Mouse (Mus musculus) CH12.LX (cell line): Measurements from ENCODE around the gene Ubfd1. TPM values are rescaled to one million over a fixed set of nuclear protein-coding genes. Genes with fewer than 3 reads are reported as not detected.

Experiments
- DNase-seq: peaks from one replicate; pipeline ENCODE4 v3.0.0-alpha.2; 2013; ENCODE audit errors: extremely low read depth
- H3K27ac ChIP-seq: 2 replicates; pipeline ENCODE4 v1.5.1; 2012; ENCODE audit warnings: low read depth, mild to moderate bottlenecking, control low read depth, moderate library complexity; ENCODE audit not compliant: insufficient read depth
- H3K27me3 ChIP-seq: replicated peaks from 2 replicates; pipeline ENCODE3; 2012; ENCODE audit warnings: inconsistent platforms
- H3K36me3 ChIP-seq, 2 experiments: replicated peaks in 1 of 2; 2 replicates each; pipeline versions ENCODE3 to v1.6.1; 2012; ENCODE audit warnings: inconsistent platforms in 1 of 2, low read length in 1 of 2, mild to moderate bottlenecking in 1 of 2, mixed read lengths in 1 of 2, moderate library complexity in 1 of 2; ENCODE audit not compliant: control insufficient read depth in 1 of 2, insufficient read depth in 1 of 2
- H3K4me1 ChIP-seq, 2 experiments: 2 replicates each; pipeline ENCODE4 v1.6.1; 2012; ENCODE audit warnings: inconsistent platforms in 1 of 2, moderate library complexity in 1 of 2; ENCODE audit not compliant: insufficient read depth in 2 of 2, control insufficient read depth in 1 of 2
- H3K4me2 ChIP-seq: 2 replicates; pipeline ENCODE4 v1.6.1; 2012; ENCODE audit warnings: low read depth, mild to moderate bottlenecking, control low read depth; ENCODE audit not compliant: poor library complexity, insufficient read depth, severe bottlenecking
- H3K4me3 ChIP-seq, 3 experiments: fragments of 150-350 bp in 1 of 3; sonication (generic) in 1 of 3; replicated peaks in 1 of 3; 2 replicates each; pipeline versions ENCODE3 to v1.5.1; 2011 to 2012; ENCODE audit warnings: low read depth in 2 of 3, low read length in 2 of 3, mild to moderate bottlenecking in 2 of 3, moderate library complexity in 2 of 3, control low read depth in 1 of 3, improper control_type of control experiment in 1 of 3, inconsistent platforms in 1 of 3, mixed read lengths in 1 of 3; ENCODE audit not compliant: poor library complexity in 1 of 3
- H3K79me2 ChIP-seq: replicated peaks from 2 replicates; pipeline ENCODE4 v1.6.1; 2012; ENCODE audit warnings: mild to moderate bottlenecking, moderate library complexity; ENCODE audit not compliant: control insufficient read depth, poor library complexity, insufficient read depth, severe bottlenecking; ENCODE audit errors: extremely low read depth
- H3K9ac ChIP-seq: 2 replicates; pipeline ENCODE4 v1.6.1; 2012; ENCODE audit warnings: low read depth, mild to moderate bottlenecking, control low read depth, moderate library complexity; ENCODE audit not compliant: insufficient read depth
- H3K9me3 ChIP-seq: replicated peaks from 2 replicates; pipeline ENCODE3; 2012; ENCODE audit warnings: low read length, inconsistent platforms, mixed read lengths
- BHLHE40 ChIP-seq: IDR thresholded peaks from 2 replicates; pipeline ENCODE4 v1.6.1; 2011; ENCODE audit warnings: mild to moderate bottlenecking, low read depth, low read length, improper control_type of control experiment
- CHD1 ChIP-seq: IDR thresholded peaks from 2 replicates; pipeline ENCODE4 v1.6.1; 2012; ENCODE audit warnings: low read depth, low read length, improper control_type of control experiment, inconsistent platforms
- CHD2 ChIP-seq: IDR thresholded peaks from 2 replicates; pipeline ENCODE4 v1.6.1; 2011; ENCODE audit warnings: low read length, improper control_type of control experiment
- CTCF ChIP-seq, 2 experiments: IDR thresholded peaks in 1 of 2; conservative IDR thresholded peaks in 1 of 2; 2 replicates each; pipeline ENCODE4 v1.5.1; 2011 to 2012; ENCODE audit warnings: low read depth in 2 of 2, low read length in 2 of 2, improper control_type of control experiment in 1 of 2, inconsistent platforms in 1 of 2, mild to moderate bottlenecking in 1 of 2, moderate library complexity in 1 of 2
- E2F4 ChIP-seq: IDR thresholded peaks from 2 replicates; pipeline ENCODE4 v1.6.1; 2011; ENCODE audit warnings: low read depth, low read length, improper control_type of control experiment; ENCODE audit not compliant: insufficient replicate concordance
- EP300 ChIP-seq: IDR thresholded peaks from 2 replicates; pipeline ENCODE4 v1.6.1; 2011; ENCODE audit warnings: low read length, improper control_type of control experiment
- ETS1 ChIP-seq: conservative IDR thresholded peaks from 2 replicates; pipeline ENCODE4 v1.6.1; 2012; ENCODE audit warnings: low read depth, mild to moderate bottlenecking, inconsistent platforms, low read length, improper control_type of control experiment, moderate library complexity
- GABPA ChIP-seq: IDR thresholded peaks from 2 replicates; pipeline ENCODE4 v1.6.1; 2012; ENCODE audit warnings: low read depth, low read length, improper control_type of control experiment, inconsistent platforms; ENCODE audit not compliant: insufficient replicate concordance
- HCFC1 ChIP-seq: IDR thresholded peaks from 2 replicates; pipeline ENCODE4 v1.6.1; 2012; ENCODE audit warnings: low read depth, mild to moderate bottlenecking, inconsistent platforms, low read length, improper control_type of control experiment
- JUN ChIP-seq: IDR thresholded peaks from 2 replicates; pipeline ENCODE4 v1.6.1; 2011; ENCODE audit warnings: low read depth, mild to moderate bottlenecking, low read length, improper control_type of control experiment, moderate library complexity; ENCODE audit not compliant: insufficient read depth
- JUND ChIP-seq: conservative IDR thresholded peaks from 2 replicates; pipeline ENCODE4 v1.6.1; 2011; ENCODE audit warnings: low read depth, low read length, improper control_type of control experiment
- KAT2A ChIP-seq: IDR thresholded peaks from 2 replicates; pipeline ENCODE4 v1.6.1; 2012; ENCODE audit warnings: low read length, improper control_type of control experiment, inconsistent platforms; ENCODE audit not compliant: insufficient replicate concordance
- MAFK ChIP-seq: IDR thresholded peaks from 2 replicates; pipeline ENCODE4 v1.6.1; 2011; ENCODE audit warnings: low read length, improper control_type of control experiment; ENCODE audit not compliant: insufficient replicate concordance
- MYC ChIP-seq: IDR thresholded peaks from 2 replicates; pipeline ENCODE4 v1.6.1; 2011; ENCODE audit warnings: low read depth, mild to moderate bottlenecking, improper control_type of control experiment, low read length
- NELFE ChIP-seq: IDR thresholded peaks from 2 replicates; pipeline ENCODE4 v1.6.1; 2011; ENCODE audit warnings: low read depth, low read length, improper control_type of control experiment
- PAX5 ChIP-seq: IDR thresholded peaks from 2 replicates; pipeline ENCODE4 v1.6.1; 2012; ENCODE audit warnings: low read length, inconsistent platforms, mixed read lengths
- POLR2A ChIP-seq: IDR thresholded peaks from 2 replicates; pipeline ENCODE4 v1.6.1; 2011; ENCODE audit warnings: low read depth, mild to moderate bottlenecking, improper control_type of control experiment, low read length
- POLR2AphosphoS2 ChIP-seq: IDR thresholded peaks from 2 replicates; pipeline ENCODE4 v1.6.1; 2011; ENCODE audit warnings: low read depth, low read length, improper control_type of control experiment
- RAD21 ChIP-seq: IDR thresholded peaks from 2 replicates; pipeline ENCODE4 v1.6.1; 2011; ENCODE audit warnings: low read depth, mild to moderate bottlenecking, low read length, improper control_type of control experiment, moderate library complexity
- RCOR1 ChIP-seq: conservative IDR thresholded peaks from 2 replicates; pipeline ENCODE4 v1.6.1; 2012; ENCODE audit warnings: low read depth, mild to moderate bottlenecking, inconsistent platforms, low read length, improper control_type of control experiment
- SIN3A ChIP-seq: IDR thresholded peaks from 2 replicates; pipeline ENCODE4 v1.6.1; 2012; ENCODE audit warnings: low read length, improper control_type of control experiment, inconsistent platforms
- SMC3 ChIP-seq: IDR thresholded peaks from 2 replicates; pipeline ENCODE4 v1.6.1; 2011; ENCODE audit warnings: low read depth, low read length, improper control_type of control experiment
- TCF12 ChIP-seq: IDR thresholded peaks from 2 replicates; pipeline ENCODE4 v1.6.1; 2014; ENCODE audit warnings: low read depth, mild to moderate bottlenecking, inconsistent platforms, low read length, improper control_type of control experiment
- USF2 ChIP-seq: conservative IDR thresholded peaks from 2 replicates; pipeline ENCODE4 v1.6.1; 2011; ENCODE audit warnings: low read depth, low read length, improper control_type of control experiment
- ZC3H11A ChIP-seq: IDR thresholded peaks from 2 replicates; pipeline ENCODE4 v1.6.1; 2012; ENCODE audit warnings: low read depth, mild to moderate bottlenecking, inconsistent platforms, low read length, improper control_type of control experiment
- ZKSCAN1 ChIP-seq: IDR thresholded peaks from 2 replicates; pipeline ENCODE4 v1.6.1; 2012; ENCODE audit warnings: low read depth, inconsistent platforms, low read length, improper control_type of control experiment, borderline replicate concordance
- ZNF384 ChIP-seq: IDR thresholded peaks from 2 replicates; pipeline ENCODE4 v1.6.1; 2012; ENCODE audit warnings: low read depth, low read length, improper control_type of control experiment, inconsistent platforms
- dilution Hi-C: fragments of 300-500 bp; cut with MboI; formaldehyde crosslinking; loops from 2 replicates; pipeline ENCODE4 v1.14.3; 2020; ENCODE audit warnings: low sequenced_read_pairs; ENCODE audit not compliant: extremely low pct_unique_long_range_greater_than_20kb, extremely low pct_ligation_motif_present
- in situ Hi-C: fragments of 300-500 bp; cut with MboI; formaldehyde crosslinking; loops from 3 replicates; pipeline ENCODE4 v1.14.3; 2019; ENCODE audit warnings: low sequenced_read_pairs, low pct_ligation_motif_present, low pct_unique_long_range_greater_than_20kb, mixed read lengths
- polyA plus RNA-seq: library from polyadenylated mRNA; unstranded; fragments of >175 nt; gene quantifications from 2 replicates; pipeline ENCODE4 v1.2.1, GENCODE M21; 2012; ENCODE audit warnings: low read depth; ENCODE audit not compliant: insufficient read length
- total RNA-seq, 2 experiments: library from RNA; depleted of rRNA; stranded (reverse); fragments of 300-350 nt in 1 of 2; fragments of >200 nt in 1 of 2; gene quantifications; 2 replicates each; pipeline ENCODE4 v1.2.3; 2012 to 2014

The Ubfd1 gene
- total and polyA plus RNA-seq, 3 experiments: 26.9 to 51.8 (median 36.5) TPM

DNA sequence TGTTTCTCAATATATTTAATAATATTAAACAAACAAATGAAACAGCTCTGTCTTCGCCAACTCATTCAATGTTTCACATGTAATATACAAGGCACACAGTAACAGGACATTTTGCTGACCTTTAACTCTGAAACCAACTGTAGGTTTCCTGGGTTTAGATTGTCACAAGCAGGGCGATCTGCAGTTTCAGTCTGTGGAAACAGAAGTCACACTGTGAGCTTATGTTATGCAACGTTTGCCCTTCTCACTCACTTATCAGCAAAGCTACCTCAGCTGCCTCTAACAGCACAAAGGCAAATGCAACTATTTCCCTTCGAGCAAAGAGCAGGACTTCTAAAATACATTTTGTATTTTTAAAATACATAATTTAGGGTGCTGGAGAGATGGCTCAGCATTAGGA lies 56.5 kb downstream of the Ubfd1 start:
- H3K4me3 ChIP-seq: no peak overlapping the region
- in situ Hi-C loops: no loop called here
- no peaks in the 10 kb centered on the region for H3K4me1 ChIP-seq
- H3K27ac ChIP-seq: no peak overlapping the region
- TF ChIP-seq USF2 (no peak), POLR2AphosphoS2 (no peak), JUN (no peak), NELFE (no peak), RAD21 (no peak), JUND (no peak), ZC3H11A (no peak), POLR2A (no peak), MAFK (no peak), EP300 (no peak), MYC (no peak), TCF12 (no peak), E2F4 (no peak), KAT2A (no peak), CTCF (conservative IDR thresholded peaks at IDR 0.05 in 1 of 2, IDR thresholded peaks at IDR 0.05 in 1 of 2; ENCODE audit: low read depth in 2 of 2, low read length in 2 of 2) (no peak)
- no peaks in the 10 kb centered on the region for H3K9me3 ChIP-seq
- dilution Hi-C loops: no loop called here
- peaks cover 63 to 91% of the 10 kb centered on the region in 2 experiments for H3K36me3 ChIP-seq
- H3K79me2 ChIP-seq: no peaks in the 10 kb centered on the region
- no peak overlapping the region for H3K9ac ChIP-seq
- H3K27me3 ChIP-seq: no peaks in the 10 kb centered on the region
- no peak overlapping the region for H3K4me2 ChIP-seq
- no peak for DNase-seq

DNA sequence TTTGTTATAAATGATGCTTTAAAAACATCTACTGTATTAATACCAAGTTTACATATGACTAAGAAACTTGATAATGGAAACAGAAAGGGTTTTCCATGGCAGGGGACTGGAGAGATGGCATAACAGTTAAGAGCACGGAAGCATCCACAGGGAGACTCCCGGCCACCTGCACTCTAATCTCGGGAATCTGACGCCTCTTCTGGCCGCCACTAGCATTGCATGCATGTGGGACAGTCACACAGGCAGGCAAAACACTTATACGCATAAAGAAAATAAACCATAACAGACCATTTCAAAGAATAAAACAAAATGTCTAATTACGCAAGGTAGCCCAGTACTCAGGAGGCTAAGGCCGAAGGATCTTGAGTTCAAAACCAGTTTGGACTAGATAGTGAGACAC lies 58.7 kb downstream of the Ubfd1 start:
- no peaks in the 10 kb centered on the region for H3K9me3 ChIP-seq
- H3K4me3 ChIP-seq: no peak overlapping the region
- no peak overlapping the region for H3K4me2 ChIP-seq
- H3K79me2 ChIP-seq: no peaks in the 10 kb centered on the region; the same call in 1 of the 2 replicates
- DNase-seq: no peak
- peaks cover 53 to 93% of the 10 kb centered on the region in 2 experiments for H3K36me3 ChIP-seq
- H3K27ac ChIP-seq: no peak overlapping the region
- no peak overlapping the region for H3K9ac ChIP-seq
- dilution Hi-C loops (no loop called here), in situ Hi-C loops (no loop called here)
- TF ChIP-seq MAFK (no peak), CTCF (conservative IDR thresholded peaks at IDR 0.05 in 1 of 2, IDR thresholded peaks at IDR 0.05 in 1 of 2; ENCODE audit: low read depth in 2 of 2, low read length in 2 of 2) (no peak), BHLHE40 (no peak), RCOR1 (no peak), MYC (no peak), SIN3A (no peak), CHD2 (no peak), JUND (no peak), ZNF384 (no peak), SMC3 (no peak), CHD1 (no peak), NELFE (no peak), ZKSCAN1 (no peak), JUN (no peak), HCFC1 (no peak), ETS1 (no peak), PAX5 (no peak), GABPA (no peak)
- no peaks in the 10 kb centered on the region for H3K4me1 ChIP-seq
- H3K27me3 ChIP-seq: no peaks in the 10 kb centered on the region
